8 mouse cellular contexts compared by ENCODE assay signal in genomic region chr5:145231367-145231871, GRCm38 (mm10). TPM values are rescaled to one million over a fixed set of nuclear protein-coding genes. Genes with fewer than 3 reads are reported as not detected.
A peak's percentile ranks its signal among the peaks of the same experiment; 100 is the strongest.
DNase-seq lines count a peak whose midpoint lies in the region; ATAC-seq and TF ChIP-seq lines count a peak whose summit lies in the region.

TSS of gene Zfp655 (plus strand) at chr5:145231715.

- TF ChIP-seq CTCF in G1E (IDR thresholded peaks at IDR 0.05; ENCODE audit: low read depth, low read length), result no peak
- no peak for TF ChIP-seq CTCF in forebrain, postnatal 0 days (IDR thresholded peaks at IDR 0.05; ENCODE audit: low read depth)

- peak; percentile 97 for DNase-seq in G1E (ENCODE audit: low spot score)
- DNase-seq in cerebellum, adult 18-20 months, result peak; percentile 97 to 98
- DNase-seq in forebrain, postnatal 0 days, result peak; percentile 98
- DNase-seq in heart, postnatal 4 days, result peak; percentile 98
- DNase-seq in layer of hippocampus, adult 8-10 months (ENCODE audit: low spot score in 2 of 2), result peak; percentile 96 to 97
- peak; percentile 96 for DNase-seq in ovary, adult 18-20 months (ENCODE audit: low spot score)
- DNase-seq in thymus, postnatal 0 days (ENCODE audit: low spot score), result peak; percentile 97

- peak within 1 kb of the TSS; percentile 98 for H3K4me3 ChIP-seq in G1E (ENCODE audit: low read depth, low read length)
- H3K4me3 ChIP-seq in forebrain, postnatal 0 days (ENCODE audit: low read depth, low read length), result peak within 1 kb of the TSS; percentile 93
- H3K4me3 ChIP-seq in lung, embryonic 15.5 days, result peak within 1 kb of the TSS; percentile 95

- peak within 1 kb of the TSS; percentile 95 for H3K9ac ChIP-seq in forebrain, postnatal 0 days
- H3K9ac ChIP-seq in lung, embryonic 15.5 days, result peak within 1 kb of the TSS; percentile 98

- ATAC-seq in G1E (ENCODE audit: extremely low read depth, insufficient number of reproducible peaks, low FRiP score, poor library complexity, severe bottlenecking), result peak; percentile 91
- ATAC-seq in forebrain, postnatal 0 days, result peak; percentile 99
- peak; percentile 98 for ATAC-seq in lung, embryonic 15.5 days (ENCODE audit: borderline replicate concordance, extremely low read depth, low FRiP score, low TSS enrichment)

- peaks cover 35% of the 10 kb centered on the region for H3K36me3 ChIP-seq in G1E (replicated peaks)
- H3K36me3 ChIP-seq in forebrain, postnatal 0 days (ENCODE audit: insufficient read depth), result peaks cover 29% of the 10 kb centered on the region
- peaks cover 29% of the 10 kb centered on the region for H3K36me3 ChIP-seq in lung, embryonic 15.5 days

- H3K27ac ChIP-seq in forebrain, postnatal 0 days (ENCODE audit: low read depth, low read length), result peak within 1 kb of the TSS; percentile 90
- peak within 1 kb of the TSS; percentile 76 for H3K27ac ChIP-seq in lung, embryonic 15.5 days

- under 1% methylated on average over 41 of the region's 42 CpGs for WGBS in forebrain, postnatal 0 days
- under 1% methylated on average over 42 of the region's 42 CpGs for WGBS in lung, embryonic 15.5 days

- H3K27me3 ChIP-seq in G1E (ENCODE audit: insufficient read depth, low read length), result no peaks in the 10 kb centered on the region
- no peaks in the 10 kb centered on the region for H3K27me3 ChIP-seq in forebrain, postnatal 0 days (ENCODE audit: insufficient read depth, low read length)
- H3K27me3 ChIP-seq in lung, embryonic 15.5 days, result no peaks in the 10 kb centered on the region

- H3K4me1 ChIP-seq in G1E (ENCODE audit: insufficient read depth, low read depth, low read length), result peaks cover 46% of the 10 kb centered on the region
- peaks cover 8% of the 10 kb centered on the region; the same call in 1 of the 2 replicates for H3K4me1 ChIP-seq in forebrain, postnatal 0 days (ENCODE audit: insufficient read depth)
- H3K4me1 ChIP-seq in lung, embryonic 15.5 days, result peaks cover 16% of the 10 kb centered on the region

- H3K9me3 ChIP-seq in G1E (replicated peaks), result no peaks in the 10 kb centered on the region
- H3K9me3 ChIP-seq in forebrain, postnatal 0 days (ENCODE audit: low read length), result no peaks in the 10 kb centered on the region
- H3K9me3 ChIP-seq in lung, embryonic 15.5 days, result no peaks in the 10 kb centered on the region

- peak within 1 kb of the TSS; percentile 64 for H3K4me2 ChIP-seq in forebrain, postnatal 0 days (ENCODE audit: low read depth)
- H3K4me2 ChIP-seq in lung, embryonic 15.5 days, result peak within 1 kb of the TSS; percentile 76

RNA-seq across cellular contexts. Expression of gene Zfp655, which starts in this region (rescaled TPM):
- total RNA-seq in G1E (2014; fragmentation: Nextera tagmentation), result 124 and 145 TPM in 2 replicates
- total RNA-seq in G1E (2017), result 92.8 and 101 TPM in 2 replicates
- 25.1 and 32.6 TPM in 2 replicates for polyA plus RNA-seq in G1E (2012)
- 28.2 and 36.2 TPM in 2 replicates for total RNA-seq in forebrain, postnatal 0 days (2014; rRNA removed)
- polyA plus RNA-seq in forebrain, postnatal 0 days (2015; fragmentation: Nextera tagmentation; extraction: Ambion mirVana), result 23.9 and 25.7 TPM in 2 replicates
- total RNA-seq in heart, postnatal 4 days (2021), result 10 to 100 TPM; 31.7 to 33.7 TPM
- 10 to 100 TPM; 29.7 to 30.8 (median 30.4) TPM for total RNA-seq in layer of hippocampus, adult 8-10 months (2022)
- 30.3 and 32.2 TPM in 2 replicates for polyA plus RNA-seq in lung, embryonic 15.5 days (2015; fragmentation: Nextera tagmentation; extraction: Ambion mirVana)
- 34.2 and 36.4 TPM in 2 replicates for polyA plus RNA-seq in thymus, postnatal 0 days (2015; fragmentation: Nextera tagmentation; extraction: Ambion mirVana)

Comparison
In these comparisons a context has a peak if more than half of its experiments do, and no peak if none do; other contexts are left out.
1. Peak in every context shown above with its lines: DNase-seq, ATAC-seq, H3K4me3 ChIP-seq and H3K27ac ChIP-seq.